Mouse (Mus musculus) forebrain, embryonic 15.5 days (tissue): Measurements from ENCODE around the gene Sp100. TPM values are rescaled to one million over a fixed set of nuclear protein-coding genes. Genes with fewer than 3 reads are reported as not detected.

ENCODE experiments used
- ATAC-seq: fragments of 200-750 bp; cut with Nextera tagmentation; replicated peaks from 2 replicates; pipeline ENCODE4 v1.8.0; 2017; ENCODE audit warnings: mild to moderate bottlenecking, moderate TSS enrichment, moderate library complexity
- H3K27ac ChIP-seq: fragments of 300-500 bp; sonication (generic); replicated peaks from 2 replicates; pipeline ENCODE4 v1.5.1; 2015; ENCODE audit warnings: mild to moderate bottlenecking, inconsistent platforms
- H3K27me3 ChIP-seq: fragments of 300-500 bp; sonication (generic); 2 replicates; pipeline ENCODE4 v1.6.1; 2015; ENCODE audit warnings: inconsistent platforms
- H3K36me3 ChIP-seq: fragments of 300-500 bp; sonication (generic); 2 replicates; pipeline ENCODE4 v1.6.1; 2015; ENCODE audit warnings: mild to moderate bottlenecking, inconsistent platforms
- H3K4me1 ChIP-seq: fragments of 300-500 bp; sonication (generic); 2 replicates; pipeline ENCODE4 v1.6.1; 2015; ENCODE audit warnings: inconsistent platforms
- H3K4me2 ChIP-seq: fragments of 300-500 bp; sonication (generic); replicated peaks from 2 replicates; pipeline ENCODE4 v1.6.1; 2015; ENCODE audit warnings: mild to moderate bottlenecking, inconsistent platforms
- H3K4me3 ChIP-seq: fragments of 300-500 bp; sonication (generic); 2 replicates; pipeline ENCODE4 v1.5.1; 2015; ENCODE audit warnings: mild to moderate bottlenecking, inconsistent platforms
- H3K9ac ChIP-seq: fragments of 300-500 bp; sonication (generic); replicated peaks from 2 replicates; pipeline ENCODE4 v1.6.1; 2015; ENCODE audit warnings: mild to moderate bottlenecking, inconsistent platforms
- H3K9me3 ChIP-seq: fragments of 300-500 bp; sonication (generic); 2 replicates; pipeline ENCODE4 v1.6.1; 2016; ENCODE audit warnings: inconsistent platforms
- WGBS: fragments of 180-500 bp; shearing (Covaris S2); methylation state at CpG from one replicate; pipeline ENCODE4 v1.1.7; 2015; ENCODE audit warnings: mixed read lengths; 5-methylcytosine and 5-hydroxymethylcytosine counted together
- polyA plus RNA-seq: library from polyadenylated mRNA; unstranded; fragments of >200 nt; fragmentation: Nextera tagmentation; extraction: Ambion mirVana; gene quantifications from 2 replicates; pipeline ENCODE4 v1.2.1, GENCODE M21; 2015

Gene Sp100
- polyA plus RNA-seq, 1 experiment from 2014 or later = 0.46 TPM

DNA sequence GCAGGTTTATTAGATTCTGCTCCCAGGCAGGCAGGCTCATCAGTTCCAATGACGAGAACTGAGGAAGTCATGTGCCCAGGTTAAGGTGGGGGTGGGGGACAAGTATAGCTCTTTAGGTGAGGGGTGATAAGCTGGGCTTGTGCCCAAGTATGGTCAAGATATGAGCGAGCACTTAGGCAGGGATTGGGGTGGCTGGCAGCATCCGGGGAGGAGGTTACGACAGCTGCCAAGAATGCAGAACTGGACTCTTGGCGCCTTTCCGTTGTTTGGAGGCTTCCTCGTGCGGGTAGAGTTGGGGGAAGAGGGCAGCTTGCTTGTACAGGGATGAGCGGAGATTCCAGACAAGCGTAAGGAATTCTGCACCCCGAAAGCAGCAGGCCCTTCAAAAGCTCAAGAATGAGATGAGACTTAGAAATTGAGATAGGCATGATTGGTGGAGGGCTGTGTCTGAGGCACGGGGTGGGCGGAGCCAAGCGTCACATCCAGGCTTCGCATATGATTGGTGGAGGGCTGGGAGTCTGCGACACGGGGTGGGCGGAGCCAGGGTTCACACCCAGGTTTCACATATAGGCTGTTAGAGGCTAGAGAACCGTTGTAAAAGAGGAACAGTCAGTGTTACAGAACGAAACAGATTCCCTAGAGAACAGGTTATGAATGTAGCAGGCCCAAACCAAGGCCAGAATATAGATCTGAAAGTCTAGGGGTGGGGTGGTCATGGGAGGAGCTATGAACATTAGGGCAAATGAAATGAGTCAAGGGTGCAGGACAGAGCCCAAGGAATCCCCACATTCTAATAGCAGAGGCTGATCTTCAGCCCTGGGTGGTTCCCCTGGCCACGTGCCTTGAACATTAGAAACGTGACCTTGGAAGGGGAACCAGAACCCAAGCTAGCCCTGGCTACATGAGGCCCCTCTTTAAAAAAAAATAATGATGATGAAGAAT, 53.7 kb downstream of the Sp100 start:
- Histone ChIP-seq H3K4me3 (peak overlapping the region; percentile 42), H3K4me2 (peak overlapping the region; percentile 51), H3K9me3 (no peaks in the 10 kb centered on the region), H3K4me1 (no peaks in the 10 kb centered on the region), H3K27me3 (no peaks in the 10 kb centered on the region), H3K36me3 (no peaks in the 10 kb centered on the region), H3K9ac (peak overlapping the region; percentile 35), H3K27ac (peak overlapping the region; percentile 38; the same call in 1 of the 2 replicates)
- peak; percentile 98 for ATAC-seq
- 28% methylated on average over 22 of the region's 22 CpGs for WGBS

DNA sequence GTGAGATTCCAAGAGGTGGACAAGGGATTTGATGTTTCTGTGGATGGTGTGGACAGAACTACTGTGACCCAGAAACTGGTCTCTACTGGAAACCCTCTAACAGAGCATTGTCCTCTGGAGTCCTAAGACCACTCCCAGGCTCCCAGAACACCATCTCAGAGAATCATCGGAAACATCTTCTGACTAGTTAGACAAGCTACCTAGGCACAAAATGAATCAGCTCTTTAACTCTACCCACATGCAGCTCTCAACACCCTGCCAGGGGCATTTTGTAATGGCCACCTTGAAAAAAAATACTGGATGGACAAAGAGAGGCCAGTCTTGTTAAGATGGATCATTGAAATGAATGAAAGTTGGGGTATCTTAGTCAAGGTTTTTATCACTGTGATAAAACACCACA, 55.8 kb downstream of the Sp100 start:
- Histone ChIP-seq H3K4me1 (no peaks in the 10 kb centered on the region), H3K27me3 (no peaks in the 10 kb centered on the region), H3K9ac (no peak overlapping the region), H3K9me3 (no peaks in the 10 kb centered on the region), H3K4me2 (no peak overlapping the region), H3K4me3 (no peak overlapping the region), H3K27ac (no peak overlapping the region), H3K36me3 (no peaks in the 10 kb centered on the region)
- ATAC-seq = no peak
- WGBS = 94% methylated on average over 1 of the region's 1 CpGs

DNA sequence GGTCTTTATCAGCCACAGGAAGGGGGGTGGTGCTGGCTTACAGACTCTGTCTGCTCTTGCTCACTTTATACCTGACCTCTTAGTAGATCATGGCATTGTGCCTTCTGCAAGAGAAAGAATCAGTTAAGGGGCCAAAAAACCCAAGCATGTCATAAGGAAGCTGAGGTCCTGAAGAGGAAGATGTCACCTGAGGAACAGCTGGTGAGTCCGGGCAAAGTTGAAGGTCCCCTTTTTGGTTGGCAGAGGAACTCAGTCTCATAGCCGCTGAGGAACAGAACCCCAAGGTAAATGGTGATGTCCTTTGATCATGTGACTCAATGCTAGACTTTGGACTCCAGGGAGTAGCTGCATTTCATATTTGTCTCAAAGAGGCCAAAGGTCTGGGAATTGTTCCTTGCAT, 57.0 kb downstream of the Sp100 start:
- Histone ChIP-seq H3K9ac (no peak overlapping the region), H3K9me3 (no peaks in the 10 kb centered on the region), H3K36me3 (no peaks in the 10 kb centered on the region), H3K4me3 (no peak overlapping the region), H3K27ac (no peak overlapping the region), H3K27me3 (no peaks in the 10 kb centered on the region), H3K4me2 (no peak overlapping the region), H3K4me1 (no peaks in the 10 kb centered on the region)
- no peak for ATAC-seq
- 94% methylated on average over 2 of the region's 2 CpGs for WGBS

DNA sequence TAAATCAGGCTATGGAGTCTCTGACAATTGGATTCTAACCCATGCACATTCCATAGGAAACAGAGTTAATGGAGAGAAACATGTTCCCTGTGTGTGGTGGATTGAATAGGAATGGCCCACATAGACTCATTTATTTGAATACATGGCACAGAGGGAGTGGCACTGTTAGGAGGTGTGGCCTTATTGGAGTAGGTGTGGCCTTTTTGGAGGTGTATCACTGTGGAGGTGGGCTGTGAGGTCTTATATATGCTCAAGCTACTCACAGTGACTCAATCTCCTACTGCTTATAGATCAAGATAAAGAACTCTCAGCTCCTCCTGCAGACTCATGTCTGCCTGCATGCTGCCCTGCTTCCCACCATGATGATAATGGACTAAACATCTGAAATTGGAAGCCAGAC, 64.7 kb downstream of the Sp100 start:
- Histone ChIP-seq H3K4me1 (no peaks in the 10 kb centered on the region), H3K27ac (no peak overlapping the region), H3K36me3 (no peaks in the 10 kb centered on the region), H3K9me3 (no peaks in the 10 kb centered on the region), H3K4me3 (no peak overlapping the region), H3K27me3 (no peaks in the 10 kb centered on the region), H3K4me2 (no peak overlapping the region), H3K9ac (no peak overlapping the region)
- no peak for ATAC-seq

DNA sequence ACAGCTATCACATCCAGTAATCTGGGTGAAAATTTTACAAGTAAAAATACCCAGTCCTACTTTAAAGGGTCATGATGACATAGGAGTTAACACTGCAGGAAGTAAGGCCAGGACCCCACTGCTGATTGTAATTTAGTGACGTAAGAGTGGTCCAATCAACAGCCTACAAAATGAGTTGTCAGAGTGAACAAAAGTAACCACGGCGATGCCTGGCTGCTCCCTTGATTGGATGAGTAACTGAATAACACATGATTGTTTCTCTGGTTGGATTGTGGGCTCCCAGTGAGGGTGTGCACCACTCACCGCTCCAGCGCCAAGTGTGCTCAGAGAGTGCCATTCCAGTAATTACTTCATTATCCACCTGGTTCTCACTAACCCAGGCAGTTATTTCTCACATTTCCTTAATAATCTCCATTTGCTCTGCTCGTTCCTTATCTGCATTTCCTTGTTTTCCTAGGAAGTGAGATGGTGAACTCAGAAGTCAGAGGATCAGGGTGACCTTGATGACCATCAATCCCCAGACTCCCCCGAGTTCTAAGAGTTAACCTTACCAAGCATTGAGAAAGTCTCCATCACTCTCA, 66.7 kb downstream of the Sp100 start:
- H3K36me3 ChIP-seq = no peaks in the 10 kb centered on the region
- H3K4me1 ChIP-seq = no peaks in the 10 kb centered on the region
- no peaks in the 10 kb centered on the region for H3K27me3 ChIP-seq
- H3K9me3 ChIP-seq = no peaks in the 10 kb centered on the region
- no peak overlapping the region for H3K9ac ChIP-seq
- H3K27ac ChIP-seq = no peak overlapping the region
- ATAC-seq = 0 out of 2 replicates have a peak, but pooled peaks have one; percentile 41
- WGBS = 36% methylated on average over 7 of the region's 7 CpGs
- H3K4me2 ChIP-seq = no peak overlapping the region
- no peak overlapping the region for H3K4me3 ChIP-seq

DNA sequence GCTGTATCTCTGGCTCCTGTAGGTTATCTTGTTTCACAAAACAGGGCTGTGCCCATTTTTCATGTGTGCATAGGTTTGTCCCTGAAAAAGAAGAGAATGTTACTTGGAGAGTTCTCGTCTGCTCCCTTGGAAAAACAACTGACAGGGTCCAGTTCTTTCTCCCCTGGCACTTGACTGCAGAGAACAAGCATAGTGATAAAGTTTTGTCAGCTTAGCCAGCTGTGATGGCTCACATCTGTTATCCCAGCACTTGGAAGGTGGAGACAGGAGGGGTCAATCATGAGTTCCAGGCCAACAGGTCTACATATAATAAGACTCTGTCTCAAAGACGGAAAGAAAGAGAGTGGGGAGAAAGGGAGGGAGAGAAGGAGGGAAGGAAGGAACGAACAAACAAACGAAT, 69.3 kb downstream of the Sp100 start:
- no peaks in the 10 kb centered on the region for H3K4me1 ChIP-seq
- no peak overlapping the region for H3K4me2 ChIP-seq
- no peak overlapping the region for H3K9ac ChIP-seq
- no peaks in the 10 kb centered on the region for H3K27me3 ChIP-seq
- no peak for ATAC-seq
- WGBS = 89% methylated on average over 4 of the region's 4 CpGs
- no peak overlapping the region for H3K27ac ChIP-seq
- no peaks in the 10 kb centered on the region for H3K36me3 ChIP-seq
- H3K4me3 ChIP-seq = no peak overlapping the region
- H3K9me3 ChIP-seq = no peaks in the 10 kb centered on the region

DNA sequence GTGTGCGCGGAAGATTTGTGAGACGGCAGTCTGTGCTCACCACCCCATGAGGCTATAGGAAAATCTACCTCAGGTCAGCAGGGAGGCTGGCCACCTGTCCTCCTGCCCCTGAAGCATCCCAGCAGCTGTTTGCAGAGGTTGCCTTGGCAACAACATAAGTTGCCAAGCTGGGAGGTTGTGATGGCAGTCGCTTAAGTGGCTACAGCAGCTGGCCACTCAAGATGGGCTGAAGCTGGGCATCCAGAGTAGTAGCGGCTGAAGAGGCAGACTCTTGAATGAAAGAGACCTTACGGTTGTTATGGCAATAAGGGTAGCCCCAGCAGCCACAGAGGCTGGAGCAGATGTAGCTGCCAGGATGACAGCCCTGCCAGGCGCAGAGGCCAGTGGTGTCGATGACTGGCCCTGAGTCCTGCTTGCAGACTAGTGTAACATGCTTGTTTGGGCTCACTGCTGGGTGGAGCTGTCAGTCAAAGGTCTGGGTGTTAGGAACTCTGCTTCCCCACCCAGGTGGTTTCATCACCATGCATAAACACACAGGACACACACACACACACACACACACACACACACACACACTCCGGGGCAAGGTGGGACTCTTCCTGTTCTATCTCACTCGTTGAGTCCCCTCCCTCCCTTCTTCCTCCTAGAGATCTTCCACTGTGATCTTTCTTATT, 70.6 kb downstream of the Sp100 start:
- 66% methylated on average over 10 of the region's 10 CpGs for WGBS

DNA sequence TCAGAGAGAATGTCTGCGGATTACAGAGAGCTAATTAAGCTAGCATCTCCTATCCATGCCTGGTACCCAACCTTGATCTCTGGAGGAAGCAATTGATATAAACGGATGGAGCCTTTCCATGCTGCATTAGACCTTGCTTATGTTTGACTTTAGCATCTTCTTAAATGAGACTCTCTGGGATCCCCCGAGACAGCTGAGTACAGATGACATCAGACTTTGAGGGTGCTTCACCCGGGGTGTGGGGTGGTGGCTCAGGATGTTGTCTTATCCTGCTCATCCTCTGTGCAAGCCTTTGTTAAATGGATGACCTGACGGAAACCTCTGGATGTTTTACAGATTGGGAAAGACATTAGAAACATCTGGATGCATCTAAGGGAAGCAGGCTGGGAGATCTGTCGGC, 80.7 kb downstream of the Sp100 start:
- H3K9ac ChIP-seq = no peak overlapping the region
- no peaks in the 10 kb centered on the region for H3K4me1 ChIP-seq
- no peaks in the 10 kb centered on the region for H3K9me3 ChIP-seq
- no peak overlapping the region for H3K4me3 ChIP-seq
- 87% methylated on average over 6 of the region's 6 CpGs for WGBS
- no peaks in the 10 kb centered on the region for H3K27me3 ChIP-seq
- H3K4me2 ChIP-seq = no peak overlapping the region
- no peak for ATAC-seq
- no peak overlapping the region for H3K27ac ChIP-seq
- no peaks in the 10 kb centered on the region for H3K36me3 ChIP-seq

More for the DNA sequence above, 70.6 kb downstream of the Sp100 start:
- Histone ChIP-seq H3K9ac (no peak overlapping the region), H3K27ac (no peak overlapping the region), H3K9me3 (no peaks in the 10 kb centered on the region), H3K4me3 (no peak overlapping the region), H3K36me3 (no peaks in the 10 kb centered on the region), H3K4me2 (no peak overlapping the region), H3K4me1 (no peaks in the 10 kb centered on the region), H3K27me3 (no peaks in the 10 kb centered on the region)
- peak; percentile 61 for ATAC-seq

DNA sequence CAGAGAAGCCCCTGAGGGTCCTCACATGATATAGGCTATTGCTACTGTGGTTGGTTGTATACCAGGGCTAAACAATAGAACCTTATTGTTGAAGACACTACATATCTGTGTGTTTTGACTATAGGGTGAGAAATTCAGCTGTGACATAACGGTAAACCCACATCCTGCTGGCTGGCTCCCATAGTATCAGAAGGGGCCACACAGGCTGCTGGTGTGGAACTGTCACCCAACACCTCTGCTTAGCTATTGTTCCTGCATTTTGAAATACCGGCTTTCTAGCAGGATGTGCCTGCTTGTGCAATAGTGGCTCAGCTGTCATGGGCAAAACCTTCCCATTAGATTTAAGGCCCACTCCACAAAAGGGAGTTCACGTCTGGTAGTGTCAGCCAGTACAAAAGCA, 82.8 kb downstream of the Sp100 start:
- Histone ChIP-seq H3K9ac (no peak overlapping the region), H3K27ac (no peak overlapping the region), H3K4me3 (no peak overlapping the region), H3K9me3 (no peaks in the 10 kb centered on the region), H3K4me2 (no peak overlapping the region), H3K36me3 (no peaks in the 10 kb centered on the region), H3K27me3 (no peaks in the 10 kb centered on the region), H3K4me1 (no peaks in the 10 kb centered on the region)
- no peak for ATAC-seq
- WGBS = 85% methylated on average over 3 of the region's 3 CpGs

DNA sequence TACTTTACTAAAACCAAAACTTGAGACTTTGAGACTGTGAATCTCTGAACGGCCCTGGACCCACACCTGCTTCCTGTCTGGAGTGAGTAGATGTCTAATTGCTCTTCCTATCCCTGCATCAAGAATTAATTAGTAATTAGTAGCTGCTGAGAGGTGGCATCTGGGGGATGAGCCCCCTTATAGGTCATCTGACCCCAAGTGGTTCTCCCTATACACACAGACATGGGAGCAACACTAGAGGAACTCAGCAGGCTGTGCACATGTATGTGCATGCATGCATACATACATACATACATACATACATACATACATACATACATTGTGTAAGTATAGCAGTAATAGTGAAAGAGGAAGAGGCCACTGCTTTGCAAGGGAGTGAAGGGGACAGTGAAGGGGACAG, 84.7 kb downstream of the Sp100 start:
- Histone ChIP-seq H3K9ac (no peak overlapping the region), H3K4me1 (no peaks in the 10 kb centered on the region), H3K4me3 (no peak overlapping the region), H3K4me2 (no peak overlapping the region), H3K36me3 (no peaks in the 10 kb centered on the region), H3K9me3 (no peaks in the 10 kb centered on the region), H3K27ac (no peak overlapping the region), H3K27me3 (no peaks in the 10 kb centered on the region)
- ATAC-seq = no peak
- 82% methylated on average over 1 of the region's 1 CpGs for WGBS

DNA sequence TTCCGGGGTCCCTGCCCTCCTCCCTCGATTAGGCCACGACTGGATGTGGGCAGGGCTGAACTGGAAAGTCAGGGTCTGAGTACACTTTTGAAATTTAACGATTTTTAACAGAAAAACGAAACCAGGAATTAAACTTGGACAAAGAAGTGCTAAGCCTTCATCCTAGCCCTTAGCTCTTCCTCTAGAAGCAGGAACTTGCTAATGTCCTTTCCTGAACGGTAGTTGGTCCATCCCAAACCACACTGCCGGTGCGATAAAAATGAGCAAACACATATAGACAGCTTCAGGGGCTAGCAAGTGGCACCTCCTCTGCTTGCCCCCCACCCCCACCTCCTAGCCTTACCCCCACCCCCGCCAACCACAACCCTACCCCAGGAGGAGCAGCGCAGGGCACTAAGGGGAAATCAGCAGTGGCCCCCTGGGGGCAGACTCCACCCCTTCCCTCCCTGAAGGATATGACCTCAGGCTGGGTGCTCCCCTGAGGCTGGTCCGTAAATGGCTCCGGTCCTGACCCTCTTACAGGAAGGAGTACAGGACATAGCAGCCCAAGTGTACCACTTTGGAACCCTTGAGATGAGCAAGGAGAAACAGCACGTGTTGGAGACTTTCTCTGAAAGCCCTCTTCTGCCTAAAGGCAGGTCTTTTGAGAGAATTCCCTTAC, 85.8 kb downstream of the Sp100 start:
- Histone ChIP-seq H3K9me3 (no peaks in the 10 kb centered on the region), H3K4me3 (no peak overlapping the region), H3K27ac (no peak overlapping the region), H3K4me2 (no peak overlapping the region), H3K4me1 (no peaks in the 10 kb centered on the region), H3K27me3 (no peaks in the 10 kb centered on the region), H3K9ac (no peak overlapping the region), H3K36me3 (no peaks in the 10 kb centered on the region)
- 77% methylated on average over 13 of the region's 13 CpGs for WGBS
- no peak for ATAC-seq
